Mouse (Mus musculus): ENCODE data around the gene Trim25. TPM values are rescaled to one million over a fixed set of nuclear protein-coding genes. Genes with fewer than 3 reads are reported as not detected.
A peak's percentile ranks its signal among the peaks of the same experiment; 100 is the strongest.

Gene Trim25
- polyA plus RNA-seq, 1 experiment from 2014 or later, result 21.7 TPM

DNA sequence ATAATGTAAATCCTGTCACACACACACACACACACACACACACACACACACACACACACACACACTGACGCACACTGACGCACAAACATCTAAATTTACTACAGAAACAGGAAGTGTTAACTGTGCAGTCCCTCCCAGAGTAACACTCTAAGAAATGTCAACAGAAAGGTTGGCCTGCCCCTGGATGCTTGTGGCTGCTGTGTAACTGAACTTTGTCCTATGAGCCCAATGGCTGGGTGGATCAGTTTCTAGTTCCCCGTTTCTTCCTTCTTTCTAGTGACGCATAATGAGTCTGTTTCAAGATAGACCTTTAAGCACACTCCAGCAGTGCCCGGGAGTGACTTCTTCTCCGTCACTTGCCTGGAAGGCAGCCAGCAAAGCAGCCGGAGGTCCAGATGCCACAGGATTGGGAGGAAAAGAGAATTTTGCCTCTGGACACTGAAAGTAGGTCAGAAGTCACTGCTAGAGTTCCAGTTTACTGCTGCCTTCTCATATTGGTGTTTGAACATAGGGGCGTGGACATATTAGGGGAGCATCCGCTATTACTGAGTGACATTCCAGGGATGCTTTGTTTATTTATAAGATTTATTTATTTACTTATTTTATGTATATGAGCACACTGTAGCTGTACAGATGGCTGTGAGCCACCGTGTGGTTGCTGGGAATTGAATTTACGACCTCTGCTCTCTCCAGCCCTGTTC lies 25.2 kb downstream of the Trim25 start:
- WGBS (ENCODE audit: insufficient replicate concordance), result 43% methylated on average over 11 of the region's 11 CpGs
- Histone ChIP-seq H3K27ac (ENCODE audit: low read length) (peak overlapping the region; percentile 87), H3K36me3 (ENCODE audit: control insufficient read depth, insufficient read depth) (no peaks in the 10 kb centered on the region), H3K4me1 (ENCODE audit: control insufficient read depth, low read depth, low read length) (peaks cover 29% of the 10 kb centered on the region), H3K4me2 (ENCODE audit: low read depth, low read length) (peak overlapping the region; percentile 32; the same call in 1 of the 2 replicates), H3K4me3 (ENCODE audit: low read depth, low read length) (0 out of 2 replicates have a peak overlapping the region, but pooled peaks have one; percentile 9), H3K9me3 (replicated peaks; ENCODE audit: control insufficient read depth, low read length) (no peaks in the 10 kb centered on the region), H3K9ac (ENCODE audit: low read depth, low read length) (no peak overlapping the region), H3K27me3 (ENCODE audit: control insufficient read depth, insufficient read depth, low read depth, low read length) (no peaks in the 10 kb centered on the region)
- peak; percentile 72 for ATAC-seq (ENCODE audit: low read depth)

DNA sequence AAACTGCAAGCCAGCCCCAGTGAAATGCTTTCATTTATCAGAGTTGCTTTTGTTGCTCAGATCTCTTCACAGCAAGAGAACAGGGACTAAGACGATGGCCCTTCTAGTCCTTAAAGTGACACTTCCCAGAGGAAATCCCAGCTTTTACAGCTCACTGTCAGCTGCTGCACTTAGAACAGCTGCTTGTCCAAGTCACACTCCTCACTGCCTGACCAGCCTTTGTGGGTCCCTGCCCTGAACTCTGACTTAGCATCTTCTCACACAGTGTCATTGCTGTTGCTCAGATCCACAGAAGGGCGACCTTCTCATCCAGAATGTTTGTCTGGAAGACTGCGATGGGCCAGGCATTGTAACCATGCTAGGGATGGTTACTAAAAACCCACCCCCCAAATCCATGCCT lies 26.4 kb downstream of the Trim25 start:
- no peaks in the 10 kb centered on the region for H3K9me3 ChIP-seq (replicated peaks; ENCODE audit: control insufficient read depth, low read length)
- no peak overlapping the region for H3K4me2 ChIP-seq (ENCODE audit: low read depth, low read length)
- H3K4me1 ChIP-seq (ENCODE audit: control insufficient read depth, low read depth, low read length), result peaks cover 29% of the 10 kb centered on the region
- H3K27me3 ChIP-seq (ENCODE audit: control insufficient read depth, insufficient read depth, low read depth, low read length), result no peaks in the 10 kb centered on the region
- 74% methylated on average over 3 of the region's 3 CpGs for WGBS (ENCODE audit: insufficient replicate concordance)
- ATAC-seq (ENCODE audit: low read depth), result no peak
- H3K4me3 ChIP-seq (ENCODE audit: low read depth, low read length), result no peak overlapping the region
- H3K36me3 ChIP-seq (ENCODE audit: control insufficient read depth, insufficient read depth), result no peaks in the 10 kb centered on the region
- H3K9ac ChIP-seq (ENCODE audit: low read depth, low read length), result no peak overlapping the region
- no peak overlapping the region for H3K27ac ChIP-seq (ENCODE audit: low read length)

DNA sequence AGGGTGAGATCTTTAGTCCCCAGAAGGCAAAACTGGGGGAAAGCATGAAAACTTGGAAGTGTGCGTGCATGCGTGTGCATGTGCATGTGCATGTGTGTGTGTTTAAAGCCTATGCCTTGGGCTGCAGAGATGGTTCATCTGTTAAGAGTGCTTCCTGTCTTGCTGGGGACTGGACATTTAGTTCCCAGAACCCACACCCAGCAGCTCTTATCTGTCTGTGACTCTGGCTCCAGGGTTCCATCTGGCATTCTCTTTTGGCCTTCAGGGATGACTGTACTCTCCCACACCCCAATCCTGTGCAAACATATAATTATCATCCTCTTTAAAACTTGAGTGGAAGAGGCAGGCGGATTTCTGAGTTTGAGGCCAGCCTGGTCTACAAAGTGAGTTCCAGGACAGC lies 26.9 kb downstream of the Trim25 start:
- Histone ChIP-seq H3K27ac (ENCODE audit: low read length) (no peak overlapping the region), H3K27me3 (ENCODE audit: control insufficient read depth, insufficient read depth, low read depth, low read length) (no peaks in the 10 kb centered on the region), H3K4me2 (ENCODE audit: low read depth, low read length) (no peak overlapping the region), H3K4me3 (ENCODE audit: low read depth, low read length) (no peak overlapping the region), H3K9me3 (replicated peaks; ENCODE audit: control insufficient read depth, low read length) (no peaks in the 10 kb centered on the region), H3K9ac (ENCODE audit: low read depth, low read length) (no peak overlapping the region), H3K36me3 (ENCODE audit: control insufficient read depth, insufficient read depth) (no peaks in the 10 kb centered on the region), H3K4me1 (ENCODE audit: control insufficient read depth, low read depth, low read length) (peaks cover 27% of the 10 kb centered on the region)
- 72% methylated on average over 3 of the region's 3 CpGs for WGBS (ENCODE audit: insufficient replicate concordance)
- no peak for ATAC-seq (ENCODE audit: low read depth)

DNA sequence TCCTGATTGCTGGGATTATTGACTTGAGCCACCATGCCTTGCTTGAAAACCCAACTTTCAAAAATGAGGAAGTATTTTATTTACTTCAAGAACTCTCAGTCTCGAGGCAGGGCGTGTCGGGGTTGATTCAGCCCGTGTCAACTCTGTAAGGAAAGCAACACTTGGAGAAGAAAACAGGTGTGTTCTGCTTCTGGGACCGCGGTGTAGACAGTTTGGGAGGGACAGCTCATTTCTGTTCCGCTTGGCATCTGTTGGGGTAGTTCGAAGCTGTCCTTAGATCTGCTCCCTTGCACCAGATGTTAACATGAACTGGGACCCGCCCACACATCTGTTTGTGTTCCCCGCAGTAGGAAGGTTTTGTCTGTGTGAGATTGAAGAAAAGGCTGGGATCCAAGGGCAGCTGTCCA lies 28.8 kb downstream of the Trim25 start:
- H3K9ac ChIP-seq (ENCODE audit: low read depth, low read length), result no peak overlapping the region
- WGBS (ENCODE audit: insufficient replicate concordance), result 25% methylated on average over 10 of the region's 10 CpGs
- no peak for ATAC-seq (ENCODE audit: low read depth)

DNA sequence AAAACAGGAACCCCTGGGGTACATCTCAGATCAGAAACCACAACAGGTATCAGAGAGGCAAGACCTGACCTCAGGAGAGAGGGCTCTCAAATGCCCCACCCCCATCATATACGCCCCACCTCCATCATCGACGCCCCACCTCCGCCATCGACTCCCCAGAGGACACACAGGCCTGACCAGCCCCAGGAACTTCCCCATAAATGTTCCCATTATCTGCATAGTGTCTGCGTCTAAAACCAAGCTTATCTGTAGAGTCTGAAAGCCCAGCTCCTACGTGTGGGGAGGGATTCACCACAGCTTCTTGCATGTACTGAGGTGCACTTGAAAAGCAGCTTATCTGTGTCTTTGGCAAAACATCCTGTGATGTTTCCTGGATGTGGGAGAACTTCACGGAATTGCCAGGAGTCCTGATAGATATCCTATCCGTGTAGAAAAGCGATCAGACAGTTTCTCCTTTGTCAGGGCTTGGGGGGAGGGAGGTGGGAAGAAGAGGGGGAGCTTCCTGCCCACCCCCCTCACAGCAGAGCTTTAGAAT lies 29.8 kb downstream of the Trim25 start:
- H3K4me2 ChIP-seq (ENCODE audit: low read depth, low read length), result no peak overlapping the region
- ATAC-seq (ENCODE audit: low read depth), result peak; percentile 77
- no peak overlapping the region for H3K9ac ChIP-seq (ENCODE audit: low read depth, low read length)

More for the DNA sequence above, 28.8 kb downstream of the Trim25 start:
- Histone ChIP-seq H3K9me3 (replicated peaks; ENCODE audit: control insufficient read depth, low read length) (no peaks in the 10 kb centered on the region), H3K4me3 (ENCODE audit: low read depth, low read length) (no peak overlapping the region), H3K4me1 (ENCODE audit: control insufficient read depth, low read depth, low read length) (peaks cover 16% of the 10 kb centered on the region), H3K4me2 (ENCODE audit: low read depth, low read length) (peak overlapping the region; percentile 0; the same call in 1 of the 2 replicates), H3K36me3 (ENCODE audit: control insufficient read depth, insufficient read depth) (no peaks in the 10 kb centered on the region), H3K27ac (ENCODE audit: low read length) (peak overlapping the region; percentile 36; the same call in 1 of the 2 replicates), H3K27me3 (ENCODE audit: control insufficient read depth, insufficient read depth, low read depth, low read length) (no peaks in the 10 kb centered on the region)

DNA sequence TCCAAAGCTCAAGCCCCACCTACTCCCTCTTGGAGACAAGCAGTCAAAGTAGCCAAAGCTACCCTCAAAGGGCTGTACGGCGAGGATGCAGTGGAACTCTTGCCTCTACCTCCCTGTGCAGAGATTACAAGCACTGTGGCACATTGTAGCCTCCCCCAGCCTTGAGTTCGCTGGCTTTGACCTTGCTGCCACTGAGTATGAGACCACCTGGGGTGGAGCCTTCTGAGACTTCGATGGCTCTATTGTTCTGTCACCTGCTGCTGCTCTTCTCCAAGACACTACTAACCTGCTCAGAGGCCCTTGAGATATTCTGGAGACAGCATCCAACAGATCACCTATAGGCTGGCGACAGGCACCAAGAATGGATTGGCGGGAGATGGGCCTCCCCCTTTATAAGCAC lies 31.4 kb downstream of the Trim25 start:
- Histone ChIP-seq H3K9ac (ENCODE audit: low read depth, low read length) (no peak overlapping the region), H3K9me3 (replicated peaks; ENCODE audit: control insufficient read depth, low read length) (no peaks in the 10 kb centered on the region), H3K4me1 (ENCODE audit: control insufficient read depth, low read depth, low read length) (peaks cover 16% of the 10 kb centered on the region), H3K27me3 (ENCODE audit: control insufficient read depth, insufficient read depth, low read depth, low read length) (no peaks in the 10 kb centered on the region), H3K4me2 (ENCODE audit: low read depth, low read length) (no peak overlapping the region), H3K4me3 (ENCODE audit: low read depth, low read length) (no peak overlapping the region), H3K27ac (ENCODE audit: low read length) (no peak overlapping the region), H3K36me3 (ENCODE audit: control insufficient read depth, insufficient read depth) (no peaks in the 10 kb centered on the region)
- WGBS (ENCODE audit: insufficient replicate concordance), result 69% methylated on average over 6 of the region's 6 CpGs
- ATAC-seq (ENCODE audit: low read depth), result no peak

More for the DNA sequence above, 29.8 kb downstream of the Trim25 start:
- 8% methylated on average over 10 of the region's 10 CpGs for WGBS (ENCODE audit: insufficient replicate concordance)
- Histone ChIP-seq H3K4me3 (ENCODE audit: low read depth, low read length) (no peak overlapping the region), H3K4me1 (ENCODE audit: control insufficient read depth, low read depth, low read length) (peaks cover 16% of the 10 kb centered on the region), H3K36me3 (ENCODE audit: control insufficient read depth, insufficient read depth) (no peaks in the 10 kb centered on the region), H3K9me3 (replicated peaks; ENCODE audit: control insufficient read depth, low read length) (no peaks in the 10 kb centered on the region), H3K27me3 (ENCODE audit: control insufficient read depth, insufficient read depth, low read depth, low read length) (no peaks in the 10 kb centered on the region), H3K27ac (ENCODE audit: low read length) (0 out of 2 replicates have a peak overlapping the region, but pooled peaks have one; percentile 48)

DNA sequence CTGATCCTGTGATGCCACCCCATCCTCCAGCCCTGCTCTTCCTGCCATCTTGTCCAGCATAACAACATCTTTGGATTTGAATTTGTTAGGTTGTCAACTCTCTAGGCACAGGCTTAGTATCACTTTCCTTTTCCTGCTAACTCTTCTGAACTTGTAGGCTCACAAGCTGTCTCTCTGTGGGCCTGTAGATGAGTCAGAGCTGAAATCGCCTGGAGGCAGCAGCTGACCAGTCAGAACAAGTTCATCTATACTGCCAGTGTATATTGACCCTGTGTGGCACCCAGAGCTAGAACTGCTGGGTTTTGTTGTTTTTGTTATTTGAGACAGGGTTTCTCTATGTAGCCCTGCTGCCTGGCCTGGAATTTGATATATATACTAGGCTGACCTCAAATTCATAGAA lies 32.0 kb downstream of the Trim25 start:
- no peak overlapping the region for H3K4me2 ChIP-seq (ENCODE audit: low read depth, low read length)
- no peaks in the 10 kb centered on the region for H3K9me3 ChIP-seq (replicated peaks; ENCODE audit: control insufficient read depth, low read length)
- H3K36me3 ChIP-seq (ENCODE audit: control insufficient read depth, insufficient read depth), result no peaks in the 10 kb centered on the region
- ATAC-seq (ENCODE audit: low read depth), result no peak
- no peaks in the 10 kb centered on the region for H3K27me3 ChIP-seq (ENCODE audit: control insufficient read depth, insufficient read depth, low read depth, low read length)
- 56% methylated on average over 1 of the region's 1 CpGs for WGBS (ENCODE audit: insufficient replicate concordance)
- H3K27ac ChIP-seq (ENCODE audit: low read length), result no peak overlapping the region
- H3K4me3 ChIP-seq (ENCODE audit: low read depth, low read length), result no peak overlapping the region
- peaks cover 16% of the 10 kb centered on the region for H3K4me1 ChIP-seq (ENCODE audit: control insufficient read depth, low read depth, low read length)
- H3K9ac ChIP-seq (ENCODE audit: low read depth, low read length), result no peak overlapping the region

DNA sequence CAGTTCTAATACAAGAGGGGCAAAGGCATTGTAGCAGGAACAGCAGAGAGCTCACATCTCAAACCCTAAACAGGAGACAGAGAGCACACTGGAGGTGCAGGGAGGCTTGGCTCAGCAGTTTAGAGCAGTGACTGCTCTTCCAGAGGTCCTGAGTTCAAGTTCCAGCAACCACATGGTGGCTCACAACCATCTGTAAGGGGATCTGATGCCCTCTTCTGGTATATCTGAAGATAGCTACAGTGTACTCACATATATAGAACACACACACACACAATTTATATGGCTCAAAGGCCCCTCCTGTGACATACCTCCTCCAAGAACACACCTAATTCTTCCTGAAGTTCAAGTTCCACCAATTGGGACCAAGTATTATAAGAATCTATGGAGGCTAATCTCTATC lies 35.4 kb downstream of the Trim25 start:
- Histone ChIP-seq H3K9ac (ENCODE audit: low read depth, low read length) (no peak overlapping the region), H3K4me3 (ENCODE audit: low read depth, low read length) (no peak overlapping the region), H3K4me1 (ENCODE audit: control insufficient read depth, low read depth, low read length) (no peaks in the 10 kb centered on the region), H3K36me3 (ENCODE audit: control insufficient read depth, insufficient read depth) (no peaks in the 10 kb centered on the region), H3K4me2 (ENCODE audit: low read depth, low read length) (no peak overlapping the region), H3K27me3 (ENCODE audit: control insufficient read depth, insufficient read depth, low read depth, low read length) (no peaks in the 10 kb centered on the region), H3K9me3 (replicated peaks; ENCODE audit: control insufficient read depth, low read length) (no peaks in the 10 kb centered on the region), H3K27ac (ENCODE audit: low read length) (no peak overlapping the region)
- no peak for ATAC-seq (ENCODE audit: low read depth)

DNA sequence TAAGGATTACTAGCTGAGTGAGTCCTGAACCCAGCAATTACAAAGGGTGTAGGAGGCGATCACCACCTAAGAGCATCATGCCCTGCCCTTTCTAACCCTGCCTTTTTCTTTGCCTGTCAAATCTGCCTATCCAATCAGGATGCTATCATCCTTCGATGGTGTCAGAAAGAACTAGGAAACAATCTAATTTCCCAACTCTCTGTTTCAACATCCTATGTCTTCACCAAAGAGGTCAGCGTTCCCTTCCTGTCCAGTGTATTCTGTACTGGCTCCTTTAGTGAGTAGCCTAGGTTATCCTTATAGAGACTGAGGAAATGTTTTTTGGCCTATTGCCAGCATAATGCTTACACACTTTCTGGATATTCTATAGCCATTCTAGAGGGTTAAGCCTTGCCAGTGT lies 36.4 kb downstream of the Trim25 start:
- ATAC-seq (ENCODE audit: low read depth), result no peak
- Histone ChIP-seq H3K27me3 (ENCODE audit: control insufficient read depth, insufficient read depth, low read depth, low read length) (no peaks in the 10 kb centered on the region), H3K4me1 (ENCODE audit: control insufficient read depth, low read depth, low read length) (no peaks in the 10 kb centered on the region), H3K9me3 (replicated peaks; ENCODE audit: control insufficient read depth, low read length) (no peaks in the 10 kb centered on the region), H3K4me2 (ENCODE audit: low read depth, low read length) (no peak overlapping the region), H3K36me3 (ENCODE audit: control insufficient read depth, insufficient read depth) (no peaks in the 10 kb centered on the region), H3K9ac (ENCODE audit: low read depth, low read length) (no peak overlapping the region), H3K27ac (ENCODE audit: low read length) (no peak overlapping the region), H3K4me3 (ENCODE audit: low read depth, low read length) (no peak overlapping the region)
- 65% methylated on average over 3 of the region's 3 CpGs for WGBS (ENCODE audit: insufficient replicate concordance)
